Mouse (Mus musculus): ENCODE results near the gene Slc6a16.

The Slc6a16 gene

GRCm38 (mm10) chr7:45313495-45313894, 72.6 kb downstream of the Slc6a16 start:
- no peak for DNase-seq

GRCm38 (mm10) chr7:45315182-45315701, 74.4 kb downstream of the Slc6a16 start:
- DNase-seq: no peak

- no peak for DNase-seq
These were observed 75.7 kb downstream of the Slc6a16 start for GRCm38 (mm10) chr7:45316536-45316935.

GRCm38 (mm10) chr7:45322245-45322644, 81.4 kb downstream of the Slc6a16 start:
- DNase-seq: no peak

All from thymus, postnatal 36 days (tissue).